Mouse (Mus musculus) embryo, embryonic 9.5 days (tissue): Measurements from ENCODE around the gene Lipm.

ENCODE experiments used
- DNase-seq: peaks from one replicate; pipeline ENCODE4 v3.0.0-alpha.2; 2017; ENCODE audit errors: extremely low spot score

Gene Lipm

DNA sequence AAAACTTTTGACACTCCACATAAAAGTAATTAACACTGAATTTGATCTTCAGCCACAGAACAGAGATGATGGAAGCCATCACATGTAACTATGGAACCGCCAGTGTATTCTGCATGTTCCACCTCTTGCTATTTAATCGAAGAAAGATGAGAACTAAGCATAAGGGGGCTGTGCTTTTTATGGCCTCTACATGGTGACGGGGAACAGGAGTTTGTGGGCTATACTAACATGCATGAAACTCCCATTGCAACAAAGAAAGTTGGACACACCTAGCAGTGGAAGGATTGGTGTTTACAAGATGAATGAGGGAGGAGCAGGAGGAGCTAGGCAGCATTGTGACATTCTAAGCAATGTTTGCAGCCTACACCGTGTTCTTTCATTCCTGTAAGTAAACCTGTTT is at the start of gene Lipm:
TSS of gene Lipm (plus strand) at position 301 of the 400 bp plus-strand sequence.
- no peak for DNase-seq

- no peak for DNase-seq
Observed at GRCm38 (mm10) chr19:34051502-34051901, 49.2 kb upstream of the Lipm start.

DNA sequence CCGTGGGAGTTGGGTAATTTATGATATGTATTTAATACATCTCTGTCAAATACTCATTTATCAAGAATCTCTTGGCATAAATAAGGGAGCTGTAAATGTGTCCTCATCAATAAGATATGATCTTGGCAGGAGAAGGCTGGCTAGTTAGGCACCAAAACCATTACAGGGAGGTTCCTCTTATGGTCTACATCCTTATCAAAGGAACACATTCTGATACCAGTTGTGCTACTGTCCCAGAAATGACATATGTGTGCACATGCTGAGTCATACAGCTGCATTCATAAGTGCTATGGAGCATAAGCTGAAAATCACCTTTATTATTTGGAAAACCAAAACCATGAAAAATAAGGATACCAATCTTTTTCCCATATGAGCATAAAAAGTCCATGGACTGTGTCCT is 37.2 kb upstream of the Lipm start:
- no peak for DNase-seq

DNA sequence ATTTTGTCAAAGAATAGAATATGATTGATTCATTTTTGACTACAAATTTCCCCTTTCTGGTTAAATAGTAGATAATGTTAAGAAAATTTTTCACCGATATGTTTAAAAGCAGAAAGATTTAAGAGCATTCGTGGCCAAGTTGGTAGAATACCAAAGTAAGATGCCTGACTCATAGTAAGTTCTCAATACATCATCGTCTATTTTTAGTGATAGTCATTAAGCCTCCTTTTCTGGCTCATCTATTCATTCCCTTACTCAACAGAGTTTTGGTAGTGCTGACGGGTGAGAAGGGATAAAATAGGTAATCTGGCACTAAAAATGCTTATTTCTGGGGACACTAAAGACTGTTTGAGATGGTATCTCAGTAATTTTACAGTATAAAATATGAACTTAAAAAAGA is 36.7 kb upstream of the Lipm start:
- no peak for DNase-seq

GRCm38 (mm10) chr19:34066779-34067472 is 33.8 kb upstream of the Lipm start, which contains the start of gene Lipn:
Lipn (plus strand) TSS chr19:34067358.
- no peak for DNase-seq

DNA sequence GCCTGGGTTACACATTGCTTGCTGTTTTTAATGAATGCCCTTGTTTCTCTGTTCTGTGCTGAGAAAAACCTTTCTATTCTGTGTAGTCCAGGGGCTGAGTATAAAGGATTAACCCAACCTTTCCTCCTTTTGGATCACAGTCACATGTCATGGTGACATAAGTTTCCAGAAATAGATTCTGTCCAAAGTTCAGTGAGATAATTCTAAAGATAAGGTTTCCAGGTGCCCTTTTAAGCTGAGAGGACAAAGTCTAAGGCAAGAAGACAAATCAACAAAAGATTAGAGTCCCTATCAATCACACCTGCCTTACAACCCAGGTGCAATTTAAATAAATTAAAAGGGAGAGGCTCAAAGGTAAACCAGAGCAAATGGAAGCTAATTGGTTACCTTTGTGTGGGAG is 26.5 kb upstream of the Lipm start:
- no peak for DNase-seq

DNA sequence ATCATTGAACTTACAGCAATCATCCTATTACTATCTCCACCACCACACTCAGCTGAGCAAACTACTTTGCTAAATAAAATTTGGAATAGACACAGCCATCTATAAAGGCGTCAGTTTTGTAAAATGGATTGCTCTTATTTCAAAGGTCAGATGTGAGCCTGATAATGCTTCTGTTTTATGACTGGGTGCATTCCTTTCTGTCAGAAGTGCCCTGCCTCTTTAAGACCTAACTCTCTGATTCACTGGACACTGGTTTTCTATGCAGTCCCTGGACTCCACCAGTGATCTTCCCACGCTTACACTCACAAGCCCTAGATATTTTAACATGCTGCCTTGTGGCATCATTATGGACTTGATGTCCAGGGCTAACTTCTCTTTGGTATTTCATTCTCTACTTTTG is 22.6 kb upstream of the Lipm start:
- no peak for DNase-seq

DNA sequence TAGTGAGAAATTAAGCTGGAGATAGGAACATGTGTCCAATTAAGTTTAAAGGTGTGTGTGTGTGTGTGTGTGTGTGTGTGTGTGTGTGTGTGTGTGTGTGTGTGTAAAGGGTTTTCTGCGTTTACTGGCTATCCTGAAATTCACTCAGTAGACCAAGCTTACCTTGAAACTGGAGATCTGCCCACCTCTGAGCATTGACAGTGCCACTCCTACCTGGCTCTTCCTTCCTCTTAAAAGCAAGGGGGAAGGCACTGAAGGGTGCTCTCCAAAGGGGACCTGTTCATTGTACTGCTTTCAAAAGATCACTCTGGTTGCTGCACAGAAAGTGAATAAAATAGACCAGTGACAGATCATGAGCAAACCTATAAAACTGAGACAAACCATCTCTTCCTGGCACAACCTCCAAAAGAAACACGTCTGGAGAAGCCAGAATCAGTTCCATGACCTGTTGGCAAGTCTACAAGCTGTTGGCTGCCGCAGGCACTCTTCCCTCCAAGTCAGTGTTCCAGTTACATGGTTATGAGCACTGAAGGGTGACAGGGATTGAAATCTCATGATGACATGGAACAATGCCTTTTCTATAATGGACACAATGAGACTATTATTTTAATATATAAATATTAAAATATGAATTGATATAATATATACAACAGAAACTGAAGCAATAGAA is 11.6 kb upstream of the Lipm start:
- no peak for DNase-seq

DNA sequence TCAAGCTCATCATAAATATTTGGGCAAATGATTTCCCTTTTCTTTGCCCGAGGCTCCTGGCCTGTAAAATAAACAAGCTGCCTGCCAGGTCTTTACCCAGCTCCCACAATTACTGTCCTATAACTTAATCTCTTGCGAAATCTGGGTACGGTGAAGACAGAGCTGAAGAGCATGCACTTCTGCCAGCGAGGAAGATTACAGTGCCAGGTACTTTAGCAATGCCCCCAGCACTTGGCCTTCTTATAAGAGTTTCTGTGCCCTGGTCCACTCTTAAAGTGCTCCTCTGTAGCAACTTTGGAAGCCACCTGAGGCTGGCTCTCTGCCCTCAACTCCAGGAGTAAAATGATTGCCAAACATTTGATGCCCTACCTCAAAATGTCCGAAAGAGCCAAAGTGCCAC is 5.4 kb upstream of the Lipm start:
- DNase-seq = no peak

DNA sequence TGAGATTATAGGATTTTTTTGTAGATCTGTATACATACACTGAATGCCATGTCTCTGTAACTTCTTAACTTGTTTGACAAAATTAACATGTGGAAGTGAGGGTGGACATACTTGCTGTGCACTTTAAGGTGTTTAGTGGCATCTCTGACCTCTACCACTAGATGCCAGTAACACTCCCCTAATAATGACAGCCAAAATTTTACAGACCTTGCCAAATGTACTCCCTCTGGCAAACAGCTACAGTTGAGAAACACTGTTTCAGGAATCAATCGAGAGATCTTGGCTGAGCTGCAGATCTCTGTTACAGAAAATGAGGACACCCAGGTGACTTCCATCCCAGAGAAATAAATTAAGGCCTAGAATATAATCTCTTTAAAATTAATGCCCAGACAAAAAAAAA is 4.5 kb upstream of the Lipm start:
- DNase-seq = no peak

DNA sequence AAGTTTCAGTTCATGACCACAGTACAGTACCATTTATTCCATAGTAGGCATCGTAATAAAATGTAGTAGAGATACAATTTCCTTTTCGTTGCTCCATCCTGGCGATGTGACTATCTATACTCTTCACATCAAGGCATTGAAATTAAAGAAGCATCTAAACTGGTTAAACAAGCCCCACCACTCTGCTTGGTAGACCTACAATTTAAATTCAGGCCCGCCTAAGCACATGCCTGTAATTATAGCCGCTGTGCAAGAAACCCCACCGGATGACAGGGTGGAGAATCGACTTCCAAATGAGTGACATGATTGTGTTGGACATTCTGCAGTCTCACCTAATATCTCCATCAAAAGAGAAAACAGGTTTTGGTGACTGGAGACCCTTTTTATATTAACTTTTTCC is 1.2 kb downstream of the Lipm start:
- DNase-seq = no peak

DNA sequence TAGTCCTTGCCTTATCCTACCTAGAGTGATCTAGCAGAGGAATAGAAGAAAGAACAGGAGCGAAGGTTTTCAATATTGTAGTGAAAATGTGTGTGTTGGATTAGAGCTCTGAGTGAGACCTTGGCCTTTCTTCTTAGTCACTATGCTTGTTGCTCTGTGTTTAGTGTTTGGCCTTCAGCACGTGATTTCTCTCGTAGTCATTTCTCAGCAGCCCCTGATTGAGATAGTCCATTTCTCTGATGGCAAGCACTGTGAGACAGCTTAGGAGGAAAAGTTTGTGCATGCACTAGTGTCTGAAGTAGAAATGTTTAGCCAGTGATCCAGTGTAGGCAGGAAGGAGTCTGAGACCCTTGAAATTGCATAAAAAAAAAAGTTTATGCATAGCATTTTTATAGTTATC is 4.1 kb downstream of the Lipm start:
- no peak for DNase-seq

DNA sequence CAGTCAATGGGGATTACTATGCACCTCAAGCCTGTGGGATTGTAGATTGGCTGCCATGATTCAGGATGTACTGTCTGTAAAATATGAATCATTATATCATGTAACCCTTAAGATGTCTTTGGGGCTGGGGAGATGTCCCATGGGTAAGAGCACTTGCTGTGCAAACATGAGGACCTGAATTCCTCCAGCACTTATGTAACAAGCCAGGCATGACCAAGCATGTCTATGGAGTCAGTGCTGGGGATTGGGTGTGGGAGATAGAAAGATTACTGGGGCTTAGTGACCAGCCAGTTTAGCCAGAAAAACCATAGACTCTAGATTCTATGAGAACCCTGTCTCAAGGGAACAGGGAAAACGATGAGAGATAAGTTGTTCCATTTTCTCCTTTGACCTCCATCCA is 18.4 kb downstream of the Lipm start:
- no peak for DNase-seq

GRCm38 (mm10) chr19:34119653-34120052 is 18.9 kb downstream of the Lipm start:
- no peak for DNase-seq

GRCm38 (mm10) chr19:34120107-34120731 is 19.5 kb downstream of the Lipm start:
- DNase-seq = no peak

DNA sequence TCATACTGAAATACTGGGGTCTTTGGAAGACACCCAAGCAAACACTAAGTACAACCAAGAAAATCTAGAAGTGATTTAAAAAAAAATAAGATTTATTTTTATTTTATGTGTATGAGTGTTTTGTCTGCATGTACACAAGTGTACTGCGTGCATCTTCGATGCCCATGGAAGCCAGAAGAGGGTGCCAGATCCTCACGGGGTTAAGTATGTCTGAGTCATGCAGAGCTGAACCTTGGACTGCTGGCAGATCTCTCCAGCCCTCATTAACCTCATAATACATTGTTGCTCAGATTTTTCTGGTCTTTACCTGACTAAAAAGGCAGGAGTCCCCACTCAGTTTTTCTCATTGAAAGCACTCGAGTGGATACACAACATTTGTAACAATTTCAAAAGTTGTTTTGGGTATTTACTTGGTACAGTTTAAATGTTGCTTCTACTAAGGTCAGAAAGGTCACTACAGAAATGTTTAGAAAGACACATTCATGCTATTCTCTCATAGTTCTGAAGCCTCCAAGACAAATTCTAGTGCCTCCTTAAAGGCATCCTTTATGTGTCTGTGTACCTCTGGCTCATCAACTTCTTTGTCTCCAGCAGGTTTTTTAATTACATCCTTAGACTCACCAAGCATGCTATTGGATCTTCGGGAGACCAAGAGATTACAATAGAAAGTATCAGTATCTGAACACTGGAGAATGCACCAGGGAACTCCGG is 38.1 kb downstream of the Lipm start:
- DNase-seq = no peak

DNA sequence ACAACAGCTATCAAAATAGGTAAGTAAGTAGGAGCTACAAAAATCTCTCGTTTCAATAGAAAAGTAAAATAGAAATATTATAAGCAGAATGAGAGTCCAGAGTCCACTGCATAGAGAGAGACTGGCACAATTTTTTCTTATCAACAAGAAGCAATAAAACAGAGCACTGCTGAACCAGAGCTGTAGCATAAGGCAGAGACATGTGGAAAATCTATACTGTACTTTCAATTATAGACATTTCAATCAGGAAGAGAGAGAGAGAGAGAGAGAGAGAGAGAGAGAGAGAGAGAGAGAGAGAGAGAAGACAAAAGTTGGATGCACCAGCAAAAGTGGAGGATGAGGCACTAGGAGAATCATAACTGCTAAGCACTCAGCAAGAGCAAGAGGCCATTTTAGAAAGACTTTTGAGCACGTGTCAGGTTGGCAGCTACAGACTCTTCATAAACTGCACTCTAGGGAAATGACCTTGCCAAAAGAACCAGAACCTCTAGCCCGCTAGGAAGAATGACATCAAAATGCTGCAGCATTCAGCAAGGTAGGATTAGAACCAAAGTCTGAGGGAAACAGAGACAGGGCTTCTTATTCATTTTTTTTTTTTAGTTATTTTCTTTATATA is 38.8 kb downstream of the Lipm start:
- DNase-seq = no peak

- no peak for DNase-seq
Observed at GRCm38 (mm10) chr19:34148421-34148820, 47.7 kb downstream of the Lipm start.

DNA sequence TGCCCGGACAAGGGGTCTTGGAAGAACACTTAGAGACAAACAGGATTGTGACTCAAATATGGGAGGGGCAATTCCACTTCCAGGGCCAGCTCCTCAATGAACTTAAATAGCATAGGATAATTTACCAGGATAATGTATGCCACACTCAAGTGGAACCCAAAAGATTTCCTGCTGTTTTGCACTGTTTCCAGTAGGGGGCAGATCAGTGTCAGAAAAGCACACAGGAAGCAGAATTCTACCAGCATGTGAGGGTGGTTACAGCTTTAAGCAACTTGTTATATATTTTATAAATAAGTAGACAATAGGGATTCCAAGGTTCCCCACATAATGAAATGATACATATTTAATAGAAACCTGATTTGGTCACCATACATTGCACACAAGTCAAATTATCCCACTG is 51.2 kb downstream of the Lipm start:
- no peak for DNase-seq

- no peak for DNase-seq
Observed at GRCm38 (mm10) chr19:34153263-34154144, 52.8 kb downstream of the Lipm start.

DNA sequence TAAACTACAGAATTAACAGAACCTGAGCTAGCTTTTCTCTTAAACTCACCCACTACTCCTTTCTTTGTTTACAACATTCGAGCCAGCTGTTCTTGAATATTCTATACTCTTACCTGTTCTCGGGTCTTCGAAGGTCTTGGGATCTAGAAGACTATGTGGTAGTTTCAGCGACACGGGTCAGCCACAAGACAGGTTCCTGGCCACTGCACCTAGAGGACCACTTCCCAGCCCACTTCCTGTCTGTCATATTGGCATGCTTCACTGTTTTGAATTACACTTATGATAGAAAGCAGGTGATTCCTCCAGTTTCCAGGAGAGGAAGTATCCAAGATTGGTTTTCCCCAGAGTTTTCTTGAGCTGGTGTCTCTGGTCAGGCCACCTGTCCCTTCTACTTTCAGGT is 62.0 kb downstream of the Lipm start:
- DNase-seq = no peak
